Mouse (Mus musculus): Measurements from ENCODE around the gene Slc43a3.

DNA sequence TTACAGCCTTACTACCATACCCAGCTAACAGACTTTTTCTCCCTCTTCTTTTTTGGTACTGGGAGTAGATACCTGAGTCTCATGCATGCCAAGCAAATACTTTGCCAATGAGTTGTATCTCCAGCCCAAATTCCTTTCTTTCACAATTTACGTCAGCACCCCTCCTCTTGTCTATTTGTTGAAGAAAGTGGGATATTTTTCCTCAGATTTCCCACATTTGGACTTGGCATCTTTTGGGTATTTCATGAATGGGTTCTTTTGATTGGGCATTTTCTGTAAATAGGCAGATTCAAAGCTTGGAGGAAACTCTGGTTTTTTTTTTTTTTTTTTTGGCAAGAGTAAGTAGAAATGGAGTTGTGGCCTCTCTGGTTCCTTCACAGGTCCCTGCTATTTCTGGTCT is 15.9 kb downstream of the Slc43a3 start:
- TF ChIP-seq POLR2A (IDR thresholded peaks at IDR 0.05; ENCODE audit: borderline replicate concordance, insufficient read depth, low read length) (no peak), CTCF (IDR thresholded peaks at IDR 0.05; ENCODE audit: borderline replicate concordance, insufficient read depth, low read depth, low read length) (no peak)

Measured in cerebellum, adult 2 months (tissue).